ENCODE assay signal across 22 mouse cellular contexts in genomic region chr15:10358039-10358948, GRCm38 (mm10). TPM values are rescaled to one million over a fixed set of nuclear protein-coding genes. Genes with fewer than 3 reads are reported as not detected.
DNase-seq lines count a peak whose midpoint lies in the region; ATAC-seq and TF ChIP-seq lines count a peak whose summit lies in the region.
"Had no signal": no experiment of that assay in that cellular context is flagged by ENCODE, and none has a peak within 500 bp of the region (broad histone marks: within the 10 kb centered on the region; RNA-seq: fewer than 3 reads in every experiment).

Gene Agxt2 (plus strand): TSS chr15:10358532.

- TF ChIP-seq POLR2A in kidney, adult 2 months (IDR thresholded peaks at IDR 0.05; ENCODE audit: low read depth, low read length) = no peak

- H3K4me1 ChIP-seq in intestine, embryonic 14.5 days (replicated peaks; ENCODE audit: control insufficient read depth, insufficient read depth, low read length) = no peaks in the 10 kb centered on the region
- H3K4me1 ChIP-seq in kidney, adult 2 months (ENCODE audit: control insufficient read depth, insufficient read depth, low read length) = peaks cover 8% of the 10 kb centered on the region; the same call in 1 of the 2 replicates
- no peaks in the 10 kb centered on the region for H3K4me1 ChIP-seq in liver, embryonic 15.5 days (replicated peaks)
- H3K4me1 ChIP-seq: embryonic facial prominence, embryonic 12.5 days; heart, embryonic 12.5 days; neural tube, embryonic 15.5 days had no signal

- H3K36me3 ChIP-seq in intestine, embryonic 14.5 days (ENCODE audit: control insufficient read depth, insufficient read depth, low read length) = no peaks in the 10 kb centered on the region
- H3K36me3 ChIP-seq in kidney, adult 2 months (ENCODE audit: control insufficient read depth, insufficient read depth, low read length) = no peaks in the 10 kb centered on the region
- H3K36me3 ChIP-seq in liver, embryonic 15.5 days (replicated peaks) = no peaks in the 10 kb centered on the region
- H3K36me3 ChIP-seq: embryonic facial prominence, embryonic 12.5 days; heart, embryonic 12.5 days; neural tube, embryonic 15.5 days had no signal

- H3K27ac ChIP-seq in intestine, embryonic 14.5 days (ENCODE audit: low read depth) = no peak within 1 kb of the TSS
- peak within 1 kb of the TSS; percentile 98 for H3K27ac ChIP-seq in kidney, adult 2 months (ENCODE audit: insufficient read depth, low read depth, low read length)
- peak within 1 kb of the TSS; percentile 54 for H3K27ac ChIP-seq in liver, embryonic 15.5 days (replicated peaks)
- H3K27ac ChIP-seq: embryonic facial prominence, embryonic 12.5 days; neural tube, embryonic 15.5 days had no signal

- H3K9ac ChIP-seq in intestine, embryonic 14.5 days (ENCODE audit: low read length) = no peak within 1 kb of the TSS
- H3K9ac ChIP-seq in liver, embryonic 15.5 days = no peak within 1 kb of the TSS
- H3K9ac ChIP-seq: embryonic facial prominence, embryonic 12.5 days; heart, embryonic 12.5 days; neural tube, embryonic 15.5 days had no signal

- 72% methylated on average over 9 of the region's 9 CpGs for WGBS in intestine, embryonic 14.5 days
- 53% methylated on average over 9 of the region's 9 CpGs for WGBS in kidney, adult 2 months
- WGBS in liver, embryonic 15.5 days (ENCODE audit: insufficient replicate concordance) = 47% methylated on average over 9 of the region's 9 CpGs

- TF ChIP-seq CTCF in kidney, adult 2 months (conservative IDR thresholded peaks at IDR 0.05; ENCODE audit: insufficient read depth, insufficient read length, low read depth, low read length) = no peak

- intact Hi-C loops in left cerebral cortex, postnatal 25 days (cut with DNase I) = loop anchor here (1.0 kb wide), 1 partner anchor 9 kb away; no protein-coding TSS in a partner anchor
- intact Hi-C loops in heart, postnatal 25 days (cut with DNase I) = loop anchor here (1.0 kb wide), 1 partner anchor 8 kb away; no protein-coding TSS in a partner anchor

- DNase-seq in intestine, embryonic 14.5 days (ENCODE audit: low spot score) = peak; percentile 52
- peak; percentile 88 for DNase-seq in kidney, adult 2 months
- DNase-seq in kidney, postnatal 36 days = peak; percentile 80 to 82
- no peak for DNase-seq in left cerebral cortex, adult 8-10 months (ENCODE audit: low spot score in 2 of 2)
- DNase-seq in left cerebral cortex, postnatal 25 days (ENCODE audit: low spot score in 2 of 2) = no peak
- no peak for DNase-seq in left cerebral cortex, adult 9 months (ENCODE audit: low spot score in 2 of 2)
- DNase-seq in heart, postnatal 25 days (ENCODE audit: low spot score) = no peak
- DNase-seq: B cell, adult 2 months; cerebellum, adult 18-20 months; gastrocnemius, postnatal 36 days; layer of hippocampus, postnatal 36 days; lung, postnatal 10 days; right cerebral cortex, adult 18-20 months; thymus, postnatal 14 days had no signal

- no peaks in the 10 kb centered on the region for H3K9me3 ChIP-seq in intestine, embryonic 14.5 days (ENCODE audit: control insufficient read depth, low read length)
- no peaks in the 10 kb centered on the region for H3K9me3 ChIP-seq in liver, embryonic 15.5 days (replicated peaks)
- H3K9me3 ChIP-seq: embryonic facial prominence, embryonic 12.5 days; heart, embryonic 12.5 days; neural tube, embryonic 15.5 days had no signal

- no peaks in the 10 kb centered on the region for H3K27me3 ChIP-seq in intestine, embryonic 14.5 days (replicated peaks; ENCODE audit: control insufficient read depth, insufficient read depth, low read length)
- no peaks in the 10 kb centered on the region for H3K27me3 ChIP-seq in kidney, adult 2 months (replicated peaks; ENCODE audit: control insufficient read depth, insufficient read depth, low read length)
- no peaks in the 10 kb centered on the region for H3K27me3 ChIP-seq in liver, embryonic 15.5 days
- H3K27me3 ChIP-seq: embryonic facial prominence, embryonic 12.5 days; heart, embryonic 12.5 days; neural tube, embryonic 15.5 days had no signal

- ATAC-seq in intestine, embryonic 14.5 days (replicated peaks; ENCODE audit: low FRiP score, low TSS enrichment, low read depth) = no peak; the same call in 1 of the 2 replicates
- peak; percentile 65 for ATAC-seq in liver, embryonic 15.5 days (ENCODE audit: insufficient read depth)
- ATAC-seq: inflammation-experienced regulatory T-cells, adult 6 months had no signal

- H3K4me3 ChIP-seq in intestine, embryonic 14.5 days (ENCODE audit: low read depth, low read length) = no peak within 1 kb of the TSS
- peak within 1 kb of the TSS; percentile 68 for H3K4me3 ChIP-seq in kidney, adult 2 months (ENCODE audit: insufficient read depth, low read depth, low read length)
- H3K4me3 ChIP-seq in liver, embryonic 15.5 days (replicated peaks) = peak within 1 kb of the TSS; percentile 31; the same call in 1 of the 2 replicates
- H3K4me3 ChIP-seq: embryonic facial prominence, embryonic 12.5 days; heart, embryonic 12.5 days; neural tube, embryonic 15.5 days had no signal

- H3K4me2 ChIP-seq in intestine, embryonic 14.5 days (ENCODE audit: low read length) = no peak within 1 kb of the TSS
- H3K4me2 ChIP-seq in liver, embryonic 15.5 days = peak within 1 kb of the TSS; percentile 25
- H3K4me2 ChIP-seq: embryonic facial prominence, embryonic 12.5 days; heart, embryonic 12.5 days; neural tube, embryonic 15.5 days had no signal

RNA-seq across cellular contexts. Expression of gene Agxt2, which starts in this region (rescaled TPM):
- polyA plus RNA-seq in intestine, embryonic 14.5 days (2014; fragmentation: Nextera tagmentation; extraction: Ambion mirVana) = not detected in 2 replicates
- polyA plus RNA-seq in kidney, adult 2 months (2012; rRNA removed) = 53.3 and 56.3 TPM in 2 replicates
- 9.8 and 11.7 TPM in 2 replicates for polyA plus RNA-seq in liver, embryonic 15.5 days (2015; fragmentation: Nextera tagmentation; extraction: Ambion mirVana)
- total RNA-seq in left cerebral cortex, adult 8-10 months (2022) = not detected
- total RNA-seq in left cerebral cortex, postnatal 25 days (2021) = not detected
- not detected for total RNA-seq in heart, postnatal 25 days (2021)
- total RNA-seq: common myeloid progenitor, adult 5-6 weeks; gastrocnemius, postnatal 36 days; hematopoietic stem cell, adult 5-6 weeks; layer of hippocampus, postnatal 36 days had no signal
- polyA plus RNA-seq: embryonic facial prominence, embryonic 12.5 days; heart, embryonic 12.5 days; inflammation-experienced regulatory T-cells, adult 6 months; limb, embryonic 11.5 days had no signal

Comparison
In these comparisons a context has a peak if more than half of its experiments do, and no peak if none do; other contexts are left out.
1. RNA of gene Agxt2 (polyA plus RNA-seq): 53.3 to 56.3 TPM in kidney, adult 2 months and 9.8 to 11.7 TPM in liver, embryonic 15.5 days; not detected in intestine, embryonic 14.5 days; every median in the first group is over 10 times any median in the second.
2. Peak in DNase-seq in intestine, embryonic 14.5 days; RNA of the gene not detected or under 1 TPM.
3. DNase-seq: peak in kidney, adult 2 months (single experiment) and kidney, postnatal 36 days (2 of 2); none in left cerebral cortex, adult 8-10 months (0 of 2), left cerebral cortex, postnatal 25 days (0 of 2), left cerebral cortex, adult 9 months (0 of 2) and heart, postnatal 25 days (single experiment).